Mouse (Mus musculus) bone marrow macrophage, adult 2 months (primary cell): ENCODE data around the gene Minos1. TPM values are rescaled to one million over a fixed set of nuclear protein-coding genes. Genes with fewer than 3 reads are reported as not detected.

ENCODE experiments used
- H3K27ac ChIP-seq: 2 replicates; pipeline ENCODE4 v1.5.1; 2012; ENCODE audit warnings: low read depth, low read length; ENCODE audit not compliant: insufficient read depth
- H3K4me1 ChIP-seq: 2 replicates; pipeline ENCODE4 v1.6.1; 2012; ENCODE audit warnings: low read length; ENCODE audit not compliant: control insufficient read depth, insufficient read depth
- H3K4me3 ChIP-seq: 2 replicates; pipeline ENCODE4 v1.5.1; 2012; ENCODE audit warnings: mild to moderate bottlenecking, low read length, moderate library complexity; ENCODE audit not compliant: insufficient read depth
- CTCF ChIP-seq: IDR thresholded peaks from 2 replicates; pipeline ENCODE4 v1.5.1; 2012; ENCODE audit warnings: low read depth, mild to moderate bottlenecking, low read length, moderate library complexity
- POLR2A ChIP-seq: IDR thresholded peaks from 2 replicates; pipeline ENCODE4 v1.6.1; 2012; ENCODE audit warnings: mild to moderate bottlenecking, low read depth, low read length, borderline replicate concordance
- polyA plus RNA-seq: library from polyadenylated mRNA; stranded (reverse); fragments of >200 nt; gene quantifications from 2 replicates; pipeline ENCODE4 v1.2.4, GENCODE M21; 2012; ENCODE audit not compliant: missing spikeins, insufficient read depth, insufficient read length

Gene Minos1
- polyA plus RNA-seq, 1 experiment, result 151 TPM

DNA sequence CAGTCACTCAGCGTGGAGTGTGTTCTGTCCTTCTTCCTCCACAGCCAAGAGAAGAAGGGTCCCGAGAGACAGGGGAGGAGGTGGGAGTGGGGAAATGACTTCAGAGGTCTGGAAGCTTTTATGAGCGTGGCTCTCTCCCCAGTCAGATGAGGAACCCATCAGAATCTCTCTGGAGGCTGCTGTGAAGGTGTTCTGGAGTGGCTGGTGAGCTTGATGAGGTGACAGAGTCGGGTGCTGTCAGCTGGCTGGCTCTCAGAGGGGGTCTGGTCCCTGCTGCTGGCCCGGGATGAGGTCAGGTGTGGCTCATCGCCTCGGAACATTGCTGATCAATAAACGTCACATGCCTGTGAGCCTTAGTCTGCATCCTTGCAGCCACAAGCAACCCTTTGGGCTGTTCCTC lies 36.2 kb upstream of the Minos1 start:
- TF ChIP-seq CTCF (no peak), POLR2A (no peak)
- Histone ChIP-seq H3K27ac (no peak overlapping the region), H3K4me3 (no peak overlapping the region)

DNA sequence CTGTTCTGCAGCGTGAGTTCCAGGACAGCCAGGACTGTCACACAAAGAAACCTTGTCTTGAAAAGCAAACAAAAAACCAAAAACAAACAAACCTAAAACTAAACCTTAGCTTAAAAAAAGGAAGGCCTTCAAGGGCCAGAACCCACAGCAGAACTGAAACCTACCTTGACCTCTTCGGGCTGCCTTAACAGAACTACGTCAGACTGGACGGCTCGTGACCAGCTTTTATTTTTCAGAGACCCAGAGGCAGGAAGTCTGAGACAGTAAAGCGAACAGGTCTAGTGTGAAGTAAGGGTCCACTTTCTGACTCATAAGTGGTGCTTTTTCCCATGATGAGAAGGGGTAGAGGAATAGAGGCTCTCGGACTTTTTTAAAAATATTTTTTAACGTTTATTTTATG lies 35.3 kb upstream of the Minos1 start:
- no peak overlapping the region for H3K4me3 ChIP-seq
- H3K27ac ChIP-seq, result no peak overlapping the region
- no peak for TF ChIP-seq CTCF
- H3K4me1 ChIP-seq, result peaks cover 17% of the 10 kb centered on the region

More for the DNA sequence above, 36.2 kb upstream of the Minos1 start:
- H3K4me1 ChIP-seq, result peaks cover 13% of the 10 kb centered on the region

- no peak overlapping the region for H3K4me3 ChIP-seq
- TF ChIP-seq CTCF (no peak), POLR2A (no peak)
- peaks cover 22% of the 10 kb centered on the region for H3K4me1 ChIP-seq
- no peak overlapping the region for H3K27ac ChIP-seq
Observed at GRCm38 (mm10) chr4:139165259-139165658, 34.3 kb upstream of the Minos1 start.

DNA sequence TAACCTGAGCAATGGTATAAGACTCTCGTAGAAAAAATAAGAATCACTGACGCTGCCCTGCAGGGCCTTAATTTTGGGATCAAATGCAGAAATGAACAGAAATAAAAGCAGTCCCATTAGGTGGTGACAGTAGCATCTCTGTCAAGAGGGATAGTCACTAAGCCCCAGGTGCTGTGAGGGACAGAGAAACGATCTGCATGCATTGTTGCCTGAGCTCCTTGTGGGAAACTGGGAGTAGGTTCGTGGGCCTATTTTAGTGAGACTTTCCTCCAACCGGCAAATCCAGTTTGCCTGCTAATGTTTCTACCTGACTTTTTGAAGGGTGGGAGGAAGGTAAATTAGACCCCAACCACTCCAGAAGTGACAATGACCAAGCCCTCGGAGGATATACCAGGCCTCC lies 33.2 kb upstream of the Minos1 start:
- peaks cover 16% of the 10 kb centered on the region for H3K4me1 ChIP-seq
- no peak overlapping the region for H3K4me3 ChIP-seq
- TF ChIP-seq POLR2A (no peak), CTCF (no peak)
- H3K27ac ChIP-seq, result no peak overlapping the region

GRCm38 (mm10) chr4:139161076-139161475 lies 30.2 kb upstream of the Minos1 start:
- H3K4me3 ChIP-seq, result no peak overlapping the region
- no peak for TF ChIP-seq CTCF
- TF ChIP-seq POLR2A, result no peak
- peaks cover 20% of the 10 kb centered on the region for H3K4me1 ChIP-seq
- peak overlapping the region; percentile 34 for H3K27ac ChIP-seq

- Histone ChIP-seq H3K4me1 (peaks cover 20% of the 10 kb centered on the region), H3K27ac (no peak overlapping the region), H3K4me3 (no peak overlapping the region)
- TF ChIP-seq CTCF, result no peak
- no peak for TF ChIP-seq POLR2A
Observed at GRCm38 (mm10) chr4:139158350-139158749, 27.4 kb upstream of the Minos1 start.

GRCm38 (mm10) chr4:139156538-139156937 lies 25.6 kb upstream of the Minos1 start:
- peaks cover 19% of the 10 kb centered on the region for H3K4me1 ChIP-seq
- TF ChIP-seq POLR2A (no peak), CTCF (no peak)
- no peak overlapping the region for H3K27ac ChIP-seq
- H3K4me3 ChIP-seq, result no peak overlapping the region

GRCm38 (mm10) chr4:139154576-139155307 lies 23.8 kb upstream of the Minos1 start:
- H3K27ac ChIP-seq, result no peak overlapping the region
- H3K4me3 ChIP-seq, result no peak overlapping the region
- peaks cover 8% of the 10 kb centered on the region for H3K4me1 ChIP-seq
- no peak for TF ChIP-seq POLR2A

DNA sequence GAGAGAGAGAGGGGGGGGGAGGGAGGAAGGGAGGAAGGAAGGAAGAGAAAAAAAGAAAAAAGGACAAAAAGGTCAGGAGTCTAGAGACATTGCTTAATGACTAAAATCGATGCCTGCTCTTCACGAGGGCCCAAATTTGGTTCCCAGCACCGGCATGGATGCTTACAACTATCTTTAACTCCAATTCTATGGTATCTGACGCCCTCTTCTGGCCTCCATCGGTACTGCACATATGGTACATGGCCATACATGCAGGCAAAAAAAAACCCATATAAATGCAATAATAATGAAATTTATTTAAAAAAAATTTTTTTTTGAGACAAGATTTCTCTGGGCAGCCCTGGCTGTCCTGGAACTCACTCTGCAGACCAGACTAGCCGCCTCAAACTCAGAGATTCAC lies 20.5 kb upstream of the Minos1 start:
- H3K27ac ChIP-seq, result no peak overlapping the region
- TF ChIP-seq POLR2A (no peak), CTCF (no peak)
- H3K4me3 ChIP-seq, result no peak overlapping the region
- no peaks in the 10 kb centered on the region for H3K4me1 ChIP-seq

DNA sequence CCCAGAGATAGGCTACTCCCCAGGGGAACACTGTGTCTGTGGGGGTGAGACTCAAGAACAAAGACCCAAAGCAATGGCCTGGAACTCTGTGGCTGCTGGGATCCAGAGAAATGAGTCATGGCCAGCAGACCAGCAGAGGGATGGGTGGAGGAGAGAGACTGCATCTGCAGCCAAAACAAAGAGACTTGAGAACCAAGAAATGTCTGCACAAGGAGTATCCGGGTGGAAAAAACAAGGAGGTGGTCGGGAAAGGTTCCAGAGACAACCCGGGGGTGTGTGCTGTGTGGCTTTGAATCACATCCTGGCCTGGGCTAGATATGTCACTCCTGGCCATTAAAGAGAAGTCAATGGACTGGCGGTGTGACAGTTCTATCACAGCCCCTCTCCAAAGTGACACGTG lies 15.8 kb upstream of the Minos1 start:
- Histone ChIP-seq H3K27ac (no peak overlapping the region), H3K4me3 (no peak overlapping the region), H3K4me1 (no peaks in the 10 kb centered on the region)
- no peak for TF ChIP-seq CTCF
- TF ChIP-seq POLR2A, result no peak

DNA sequence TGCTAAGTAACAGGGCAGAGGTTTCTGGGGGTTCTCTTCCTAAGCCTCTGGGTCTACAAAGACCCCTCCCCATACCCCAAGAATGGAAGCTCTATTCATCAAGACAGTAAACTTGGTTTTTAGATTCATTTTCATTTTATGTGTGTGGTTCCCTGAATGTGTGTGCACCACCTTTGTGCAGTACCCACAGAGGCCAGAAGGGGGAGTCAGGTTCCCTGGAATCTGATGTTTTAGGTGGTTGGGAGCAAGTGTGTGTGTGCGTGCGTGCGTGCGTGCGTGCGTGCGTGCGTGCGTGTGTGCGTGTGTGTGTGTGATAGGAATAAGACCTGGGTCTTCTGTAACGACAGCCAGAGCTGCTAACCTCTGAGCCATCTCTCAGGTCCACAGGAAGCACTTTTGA lies 14.2 kb upstream of the Minos1 start:
- no peaks in the 10 kb centered on the region for H3K4me1 ChIP-seq
- no peak overlapping the region for H3K27ac ChIP-seq
- H3K4me3 ChIP-seq, result no peak overlapping the region
- TF ChIP-seq CTCF (no peak), POLR2A (no peak)
